Mouse (Mus musculus) CD8-positive naive resting alpha-beta T cell, adult 57 days (primary cell): Measurements from ENCODE around the gene Olfr1152. TPM values are rescaled to one million over a fixed set of nuclear protein-coding genes. Genes with fewer than 3 reads are reported as not detected.

ENCODE experiments used
- total RNA-seq: library from RNA; stranded (reverse); gene quantifications from one replicate; pipeline ENCODE4 v1.2.4, GENCODE M21; 2023

The Olfr1152 gene
- not detected for total RNA-seq

GRCm38 (mm10) chr2:87866192-87866591, at the start of gene Olfr1152:
TSS of gene Olfr1152 (plus strand) at chr2:87866492.

GRCm38 (mm10) chr2:87830233-87830632, 36.1 kb upstream of the Olfr1152 start, which contains the start of gene Olfr1148:
TSS of gene Olfr1148 (plus strand) at chr2:87830533.

GRCm38 (mm10) chr2:87843693-87844092, 22.6 kb upstream of the Olfr1152 start, which contains the start of gene Olfr1150-ps1:
TSS of gene Olfr1150-ps1 (plus strand) at chr2:87843993.

GRCm38 (mm10) chr2:87855562-87855961, 10.7 kb upstream of the Olfr1152 start, which contains the start of gene Olfr1151:
TSS of gene Olfr1151 (plus strand) at chr2:87855862.

GRCm38 (mm10) chr2:87894662-87895061, 28.4 kb downstream of the Olfr1152 start, which contains the start of gene Olfr1153:
TSS of gene Olfr1153 (plus strand) at chr2:87894962.

GRCm38 (mm10) chr2:87905066-87905465, 38.8 kb downstream of the Olfr1152 start, which contains the start of gene Olfr1154:
TSS of gene Olfr1154 (minus strand) at chr2:87905166.

Other genes starting within 250 kb of the Olfr1152 start
- not detected for gene Olfr1131, start 239.4 kb upstream of the Olfr1152 start, total RNA-seq
- not detected for gene Olfr1132, start 229.0 kb upstream of the Olfr1152 start, total RNA-seq
- not detected for gene Olfr1133, start 219.1 kb upstream of the Olfr1152 start, total RNA-seq
- not detected for gene Olfr1134, start 208.0 kb upstream of the Olfr1152 start, total RNA-seq
- gene Olfr1135, start 192.8 kb upstream of the Olfr1152 start, total RNA-seq = not detected
- not detected for gene Olfr1136, start 172.5 kb upstream of the Olfr1152 start, total RNA-seq
- gene Olfr1137, start 153.3 kb upstream of the Olfr1152 start, total RNA-seq = not detected
- not detected for gene Olfr1138, start 126.5 kb upstream of the Olfr1152 start, total RNA-seq
- gene Olfr1140, start 122.7 kb upstream of the Olfr1152 start, total RNA-seq = not detected
- gene Olfr1141, start 112.5 kb upstream of the Olfr1152 start, total RNA-seq = not detected
- not detected for gene Olfr152, start 87.0 kb upstream of the Olfr1152 start, total RNA-seq
- not detected for gene Olfr1143, start 65.9 kb upstream of the Olfr1152 start, total RNA-seq
- not detected for gene Olfr1145, start 56.7 kb upstream of the Olfr1152 start, total RNA-seq
- gene Olfr1148, start 36.0 kb upstream of the Olfr1152 start, total RNA-seq = not detected
- gene Olfr1150-ps1, start 22.5 kb upstream of the Olfr1152 start, total RNA-seq = not detected
- gene Olfr1151, start 10.6 kb upstream of the Olfr1152 start, total RNA-seq = not detected
- not detected for gene Olfr1153, start 28.5 kb downstream of the Olfr1152 start, total RNA-seq
- not detected for gene Olfr1154, start 38.7 kb downstream of the Olfr1152 start, total RNA-seq
- not detected for gene Olfr1155, start 78.6 kb downstream of the Olfr1152 start, total RNA-seq
- gene Olfr1156, start 86.6 kb downstream of the Olfr1152 start, total RNA-seq = not detected
- gene Olfr1157, start 101.8 kb downstream of the Olfr1152 start, total RNA-seq = not detected
- gene Olfr74, start 108.2 kb downstream of the Olfr1152 start, total RNA-seq = not detected
- gene Olfr1158, start 123.6 kb downstream of the Olfr1152 start, total RNA-seq = not detected
- not detected for gene Olfr1160, start 141.8 kb downstream of the Olfr1152 start, total RNA-seq
- not detected for gene Olfr1161, start 156.3 kb downstream of the Olfr1152 start, total RNA-seq
- gene Olfr73, start 171.2 kb downstream of the Olfr1152 start, total RNA-seq = not detected
- gene Olfr1162, start 184.6 kb downstream of the Olfr1152 start, total RNA-seq = not detected
- not detected for gene Olfr1163, start 205.3 kb downstream of the Olfr1152 start, total RNA-seq
- gene Olfr1164, start 227.5 kb downstream of the Olfr1152 start, total RNA-seq = not detected